Mouse (Mus musculus): ENCODE measurements around the gene Kansl1. TPM values are rescaled to one million over a fixed set of nuclear protein-coding genes. Genes with fewer than 3 reads are reported as not detected.

The Kansl1 gene
- polyA plus RNA-seq, 1 experiment from 2014 or later = 22.1 TPM

DNA sequence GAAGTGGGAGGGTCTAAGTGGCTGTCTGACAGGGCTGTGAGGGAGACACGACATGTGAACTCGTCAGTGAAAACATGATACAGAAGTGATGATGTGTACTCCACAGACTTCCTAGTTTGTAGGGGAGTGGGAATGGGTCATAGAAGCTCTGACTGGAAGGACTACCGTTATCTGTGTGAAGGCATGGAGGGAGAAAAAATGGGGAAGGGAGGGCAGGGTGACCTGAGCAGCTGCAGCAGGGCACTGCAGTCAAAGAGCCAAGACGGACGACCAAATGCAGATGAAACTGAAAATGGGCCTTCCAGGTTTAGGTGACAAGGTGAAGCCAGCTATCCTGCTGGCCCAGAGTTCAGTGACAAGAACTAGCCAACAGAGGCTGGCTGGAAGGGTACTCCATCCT, 134.5 kb downstream of the Kansl1 start:
- H3K4me3 ChIP-seq = no peak overlapping the region
- H3K36me3 ChIP-seq = peaks cover 65% of the 10 kb centered on the region
- no peaks in the 10 kb centered on the region for H3K9me3 ChIP-seq
- H3K4me1 ChIP-seq = peaks cover 1% of the 10 kb centered on the region; the same call in 1 of the 2 replicates
- no peak overlapping the region for H3K9ac ChIP-seq
- ATAC-seq (ENCODE audit: insufficient number of reproducible peaks, low FRiP score, low TSS enrichment, low read depth) = no peak
- H3K27me3 ChIP-seq = no peaks in the 10 kb centered on the region
- H3K4me2 ChIP-seq = no peak overlapping the region
- WGBS = 73% methylated on average over 5 of the region's 5 CpGs
- no peak overlapping the region for H3K27ac ChIP-seq

DNA sequence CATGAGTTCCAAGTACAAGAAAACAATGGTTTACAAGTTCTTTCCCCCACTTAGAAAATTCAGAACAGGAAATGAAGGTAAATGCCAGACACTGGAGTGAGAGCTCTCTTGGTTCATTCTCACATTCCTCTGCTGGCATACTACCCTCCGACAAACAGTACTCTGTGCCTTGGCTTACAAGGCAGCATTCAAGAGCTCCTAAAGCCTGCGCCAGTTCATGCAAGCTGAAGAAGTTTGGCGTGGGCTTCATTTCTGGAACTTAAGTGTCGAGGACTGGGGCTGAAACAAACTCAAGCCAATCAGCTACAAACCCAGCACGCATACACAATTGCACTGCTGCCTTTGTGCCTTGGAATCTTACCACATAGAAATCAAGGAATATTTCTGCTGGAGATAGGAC, 136.6 kb downstream of the Kansl1 start:
- Histone ChIP-seq H3K9ac (no peak overlapping the region), H3K4me1 (peaks cover 8% of the 10 kb centered on the region; the same call in 1 of the 2 replicates), H3K27me3 (no peaks in the 10 kb centered on the region), H3K4me3 (no peak overlapping the region), H3K4me2 (no peak overlapping the region), H3K9me3 (no peaks in the 10 kb centered on the region), H3K27ac (no peak overlapping the region), H3K36me3 (peaks cover 45% of the 10 kb centered on the region)
- WGBS = 86% methylated on average over 5 of the region's 5 CpGs
- no peak for ATAC-seq (ENCODE audit: insufficient number of reproducible peaks, low FRiP score, low TSS enrichment, low read depth)

DNA sequence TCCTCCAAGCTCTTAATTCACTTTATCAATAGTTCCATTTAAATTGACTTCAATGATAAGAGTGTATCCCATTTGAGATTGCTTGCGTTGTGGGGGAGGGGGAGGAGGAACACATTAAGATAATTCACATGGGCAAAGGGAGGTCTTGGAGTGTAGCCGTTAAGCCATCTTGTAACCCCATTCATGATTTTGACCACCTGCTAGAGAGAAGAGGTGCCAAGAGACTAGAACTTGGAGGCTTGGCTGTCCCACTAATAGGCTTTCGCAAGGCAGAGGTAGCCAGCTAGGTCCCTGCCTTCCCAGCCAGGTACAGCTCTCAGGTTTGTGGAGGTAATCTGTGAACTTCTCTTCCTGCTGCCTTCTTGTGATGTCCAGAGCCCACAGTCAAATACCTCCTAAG, 137.5 kb downstream of the Kansl1 start:
- peaks cover 8% of the 10 kb centered on the region; the same call in 1 of the 2 replicates for H3K4me1 ChIP-seq
- H3K9me3 ChIP-seq = no peaks in the 10 kb centered on the region
- H3K27me3 ChIP-seq = no peaks in the 10 kb centered on the region
- 86% methylated on average over 3 of the region's 3 CpGs for WGBS
- H3K4me3 ChIP-seq = no peak overlapping the region
- peaks cover 40% of the 10 kb centered on the region for H3K36me3 ChIP-seq
- H3K4me2 ChIP-seq = no peak overlapping the region
- ATAC-seq (ENCODE audit: insufficient number of reproducible peaks, low FRiP score, low TSS enrichment, low read depth) = no peak
- H3K27ac ChIP-seq = no peak overlapping the region
- H3K9ac ChIP-seq = no peak overlapping the region

- Histone ChIP-seq H3K4me2 (no peak overlapping the region), H3K4me3 (no peak overlapping the region), H3K36me3 (peaks cover 30% of the 10 kb centered on the region), H3K4me1 (peaks cover 8% of the 10 kb centered on the region; the same call in 1 of the 2 replicates), H3K27ac (no peak overlapping the region), H3K9me3 (no peaks in the 10 kb centered on the region), H3K27me3 (no peaks in the 10 kb centered on the region), H3K9ac (no peak overlapping the region)
- ATAC-seq (ENCODE audit: insufficient number of reproducible peaks, low FRiP score, low TSS enrichment, low read depth) = no peak
- WGBS = 84% methylated on average over 4 of the region's 4 CpGs
These were observed 138.5 kb downstream of the Kansl1 start for GRCm38 (mm10) chr11:104330151-104330550.

- H3K4me1 ChIP-seq = peaks cover 8% of the 10 kb centered on the region; the same call in 1 of the 2 replicates
- H3K36me3 ChIP-seq = peaks cover 22% of the 10 kb centered on the region
- WGBS = 81% methylated on average over 11 of the region's 11 CpGs
- no peak overlapping the region for H3K4me3 ChIP-seq
- no peak overlapping the region for H3K27ac ChIP-seq
- no peak overlapping the region for H3K4me2 ChIP-seq
- H3K9ac ChIP-seq = no peak overlapping the region
- H3K27me3 ChIP-seq = no peaks in the 10 kb centered on the region
- H3K9me3 ChIP-seq = no peaks in the 10 kb centered on the region
- no peak for ATAC-seq (ENCODE audit: insufficient number of reproducible peaks, low FRiP score, low TSS enrichment, low read depth)
These were observed 139.3 kb downstream of the Kansl1 start for GRCm38 (mm10) chr11:104329185-104329926.

- H3K4me3 ChIP-seq = no peak overlapping the region
- H3K36me3 ChIP-seq = peaks cover 13% of the 10 kb centered on the region
- H3K4me1 ChIP-seq = peaks cover 8% of the 10 kb centered on the region; the same call in 1 of the 2 replicates
- WGBS = 82% methylated on average over 6 of the region's 6 CpGs
- H3K4me2 ChIP-seq = no peak overlapping the region
- H3K27me3 ChIP-seq = no peaks in the 10 kb centered on the region
- H3K27ac ChIP-seq = no peak overlapping the region
- no peak for ATAC-seq (ENCODE audit: insufficient number of reproducible peaks, low FRiP score, low TSS enrichment, low read depth)
- H3K9ac ChIP-seq = no peak overlapping the region
- H3K9me3 ChIP-seq = no peaks in the 10 kb centered on the region
These were observed 140.7 kb downstream of the Kansl1 start for GRCm38 (mm10) chr11:104327946-104328345.

- peaks cover 8% of the 10 kb centered on the region; the same call in 1 of the 2 replicates for H3K4me1 ChIP-seq
- no peak for ATAC-seq (ENCODE audit: insufficient number of reproducible peaks, low FRiP score, low TSS enrichment, low read depth)
- H3K36me3 ChIP-seq = peaks cover 8% of the 10 kb centered on the region
- H3K4me2 ChIP-seq = no peak overlapping the region
- H3K9me3 ChIP-seq = no peaks in the 10 kb centered on the region
- H3K27me3 ChIP-seq = no peaks in the 10 kb centered on the region
- H3K27ac ChIP-seq = no peak overlapping the region
- 91% methylated on average over 1 of the region's 1 CpGs for WGBS
- H3K4me3 ChIP-seq = no peak overlapping the region
- no peak overlapping the region for H3K9ac ChIP-seq
These were observed 141.2 kb downstream of the Kansl1 start for GRCm38 (mm10) chr11:104327462-104327861.

GRCm38 (mm10) chr11:104322142-104322541, 146.5 kb downstream of the Kansl1 start:
- H3K9me3 ChIP-seq = no peaks in the 10 kb centered on the region
- no peaks in the 10 kb centered on the region for H3K36me3 ChIP-seq
- 29% methylated on average over 4 of the region's 4 CpGs for WGBS
- no peaks in the 10 kb centered on the region for H3K27me3 ChIP-seq
- H3K4me3 ChIP-seq = no peak overlapping the region
- no peak overlapping the region for H3K27ac ChIP-seq
- no peak overlapping the region for H3K4me2 ChIP-seq
- ATAC-seq (ENCODE audit: insufficient number of reproducible peaks, low FRiP score, low TSS enrichment, low read depth) = no peak
- H3K9ac ChIP-seq = no peak overlapping the region
- peaks cover 13% of the 10 kb centered on the region; the same call in 1 of the 2 replicates for H3K4me1 ChIP-seq

DNA sequence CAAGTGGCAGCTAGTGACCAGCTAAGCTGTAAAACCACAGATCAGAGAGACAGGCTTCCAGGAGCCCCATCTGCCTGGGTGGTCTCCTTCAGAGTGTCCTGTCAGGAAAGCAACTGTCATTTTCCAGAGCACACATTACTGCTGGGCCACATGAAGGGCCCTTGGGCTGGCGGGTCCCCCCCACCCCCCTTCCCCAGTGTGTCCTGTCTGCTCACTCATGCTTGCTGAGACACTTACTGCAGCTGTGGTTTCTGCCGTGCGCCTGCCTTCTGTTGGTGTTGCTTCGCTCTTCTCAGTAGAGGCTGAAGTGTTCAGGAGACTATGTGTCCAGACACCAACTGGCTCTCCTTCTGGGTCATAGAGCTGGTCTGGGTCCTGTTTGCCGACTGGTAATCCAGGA, 148.2 kb downstream of the Kansl1 start:
- no peak for ATAC-seq (ENCODE audit: insufficient number of reproducible peaks, low FRiP score, low TSS enrichment, low read depth)
- Histone ChIP-seq H3K27ac (no peak overlapping the region), H3K27me3 (no peaks in the 10 kb centered on the region), H3K36me3 (no peaks in the 10 kb centered on the region), H3K4me2 (no peak overlapping the region), H3K4me1 (peaks cover 13% of the 10 kb centered on the region; the same call in 1 of the 2 replicates), H3K9ac (no peak overlapping the region), H3K4me3 (no peak overlapping the region), H3K9me3 (no peaks in the 10 kb centered on the region)
- 43% methylated on average over 5 of the region's 5 CpGs for WGBS

GRCm38 (mm10) chr11:104318940-104319781, 149.5 kb downstream of the Kansl1 start:
- Histone ChIP-seq H3K36me3 (no peaks in the 10 kb centered on the region), H3K9ac (peak overlapping the region; percentile 45), H3K4me3 (peak overlapping the region; percentile 51), H3K27me3 (no peaks in the 10 kb centered on the region), H3K4me2 (peak overlapping the region; percentile 88), H3K4me1 (peaks cover 13% of the 10 kb centered on the region; the same call in 1 of the 2 replicates), H3K9me3 (no peaks in the 10 kb centered on the region), H3K27ac (peak overlapping the region; percentile 57)
- WGBS = under 1% methylated on average over 24 of the region's 24 CpGs
- ATAC-seq (ENCODE audit: insufficient number of reproducible peaks, low FRiP score, low TSS enrichment, low read depth) = peak; percentile 53; the same call in 1 of the 2 replicates

- ATAC-seq (ENCODE audit: insufficient number of reproducible peaks, low FRiP score, low TSS enrichment, low read depth) = no peak
- Histone ChIP-seq H3K36me3 (no peaks in the 10 kb centered on the region), H3K4me1 (peaks cover 13% of the 10 kb centered on the region; the same call in 1 of the 2 replicates), H3K9ac (no peak overlapping the region), H3K4me3 (no peak overlapping the region), H3K4me2 (no peak overlapping the region), H3K27ac (no peak overlapping the region), H3K9me3 (no peaks in the 10 kb centered on the region), H3K27me3 (no peaks in the 10 kb centered on the region)
- WGBS = 78% methylated on average over 3 of the region's 3 CpGs
These were observed 151.0 kb downstream of the Kansl1 start for GRCm38 (mm10) chr11:104317631-104318030.

Measured in limb, embryonic 15.5 days (tissue).